10 mouse cellular contexts compared by ENCODE assay signal in genomic region chr2:104130969-104131368, GRCm38 (mm10). TPM values are rescaled to one million over a fixed set of nuclear protein-coding genes. Genes with fewer than 3 reads are reported as not detected.
DNase-seq lines count a peak whose midpoint lies in the region; ATAC-seq and TF ChIP-seq lines count a peak whose summit lies in the region.
"Had no signal": no experiment of that assay in that cellular context is flagged by ENCODE, and none has a peak within 500 bp of the region (broad histone marks: within the 10 kb centered on the region; RNA-seq: fewer than 3 reads in every experiment).

No protein-coding gene starts in this region.

- intact Hi-C loops in gastrocnemius, adult 2 months (cut with DNase I) = loop anchor here (5.0 kb wide), 1 partner anchor 191 kb away; no protein-coding TSS in a partner anchor

- peak; percentile 50 for DNase-seq in gastrocnemius, adult 2 months
- no peak for DNase-seq in gastrocnemius, adult 18-20 months (ENCODE audit: low spot score)
- DNase-seq in midbrain, embryonic 11.5 days (ENCODE audit: low spot score, missing footprints) = peak; percentile 87
- peak; percentile 53 for DNase-seq in induced T-regulatory cell, adult 2 months (ENCODE audit: low read depth)
- peak; percentile 67 to 82 for DNase-seq in spleen, postnatal 14 days (ENCODE audit: low spot score in 2 of 2)
- no peak for DNase-seq in MN1 (ENCODE audit: low spot score)
- DNase-seq in right cerebral cortex, adult 2 months (ENCODE audit: low spot score in 2 of 2) = no peak

- H3K9me3 ChIP-seq in midbrain, embryonic 11.5 days (ENCODE audit: control insufficient read depth, low read length) = no peaks in the 10 kb centered on the region
- H3K9me3 ChIP-seq in midbrain, embryonic 16.5 days (replicated peaks; ENCODE audit: control insufficient read depth, low read length, poor library complexity, severe bottlenecking) = no peaks in the 10 kb centered on the region

- WGBS in midbrain, embryonic 11.5 days = 62% methylated on average over 3 of the region's 3 CpGs
- WGBS in midbrain, embryonic 16.5 days = 69% methylated on average over 3 of the region's 3 CpGs

- no peaks in the 10 kb centered on the region for H3K27me3 ChIP-seq in midbrain, embryonic 11.5 days (ENCODE audit: control insufficient read depth, insufficient read depth, low read length)
- no peaks in the 10 kb centered on the region for H3K27me3 ChIP-seq in midbrain, embryonic 16.5 days (ENCODE audit: control insufficient read depth, insufficient read depth, low read depth, low read length)

- H3K27ac ChIP-seq in gastrocnemius, adult 2 months = peak overlapping the region; percentile 76; the same call in 1 of the 2 replicates
- H3K27ac ChIP-seq in midbrain, embryonic 11.5 days (ENCODE audit: low read depth, low read length) = no peak overlapping the region
- H3K27ac ChIP-seq in midbrain, embryonic 16.5 days (ENCODE audit: low read length) = no peak overlapping the region

- H3K36me3 ChIP-seq in midbrain, embryonic 11.5 days (ENCODE audit: control insufficient read depth, insufficient read depth, low read length) = no peaks in the 10 kb centered on the region
- no peaks in the 10 kb centered on the region for H3K36me3 ChIP-seq in midbrain, embryonic 16.5 days (ENCODE audit: control insufficient read depth, insufficient read depth, low read length)

- no peak overlapping the region for H3K4me2 ChIP-seq in midbrain, embryonic 11.5 days
- no peak overlapping the region for H3K4me2 ChIP-seq in midbrain, embryonic 16.5 days (ENCODE audit: low read length)

- no peak overlapping the region for H3K4me3 ChIP-seq in gastrocnemius, adult 2 months
- H3K4me3 ChIP-seq in midbrain, embryonic 11.5 days (ENCODE audit: low read depth, low read length) = no peak overlapping the region
- no peak overlapping the region for H3K4me3 ChIP-seq in midbrain, embryonic 16.5 days (ENCODE audit: low read depth, low read length)

- TF ChIP-seq CTCF in gastrocnemius, adult 2 months (IDR thresholded peaks at IDR 0.05) = peak; percentile 78

- ATAC-seq in midbrain, embryonic 11.5 days (ENCODE audit: low FRiP score) = no peak
- no peak for ATAC-seq in midbrain, embryonic 16.5 days

- H3K4me1 ChIP-seq in midbrain, embryonic 11.5 days (ENCODE audit: control insufficient read depth, insufficient read depth, low read length) = no peaks in the 10 kb centered on the region
- H3K4me1 ChIP-seq in midbrain, embryonic 16.5 days (ENCODE audit: control insufficient read depth, insufficient read depth, low read length) = no peaks in the 10 kb centered on the region

- no peak overlapping the region for H3K9ac ChIP-seq in midbrain, embryonic 11.5 days (ENCODE audit: low read length)
- H3K9ac ChIP-seq in midbrain, embryonic 16.5 days (ENCODE audit: low read depth, low read length) = no peak overlapping the region

RNA-seq across cellular contexts. Expression of gene A930018P22Rik, which starts 8.4 kb away (rescaled TPM):
- under 1 TPM; 0.39 to 0.61 TPM for total RNA-seq in gastrocnemius, adult 2 months (2021)
- total RNA-seq in gastrocnemius, adult 18-20 months (2021) = under 1 TPM; 0.48 to 0.66 TPM
- polyA plus RNA-seq in midbrain, embryonic 11.5 days (2014; fragmentation: Nextera tagmentation; extraction: Ambion mirVana) = 0.16 and 0.34 TPM in 2 replicates
- polyA plus RNA-seq in midbrain, embryonic 16.5 days (2015; fragmentation: Nextera tagmentation; extraction: Ambion mirVana) = not detected in 2 replicates
- total RNA-seq: ES-E14 had no signal
- polyA plus RNA-seq: embryonic facial prominence, embryonic 14.5 days had no signal

RNA-seq across cellular contexts. Expression of gene Cd59a, which starts 35.4 kb away (rescaled TPM):
- total RNA-seq in gastrocnemius, adult 2 months (2021) = 10 to 100 TPM; 14.3 to 18.4 TPM
- total RNA-seq in gastrocnemius, adult 18-20 months (2021) = 10 to 100 TPM; 15.0 to 16.7 TPM
- 29.2 and 31.2 TPM in 2 replicates for polyA plus RNA-seq in midbrain, embryonic 11.5 days (2014; fragmentation: Nextera tagmentation; extraction: Ambion mirVana)
- polyA plus RNA-seq in midbrain, embryonic 16.5 days (2015; fragmentation: Nextera tagmentation; extraction: Ambion mirVana) = 11.2 and 11.3 TPM in 2 replicates

Comparison
In these comparisons a context has a peak if more than half of its experiments do, and no peak if none do; other contexts are left out.
1. DNase-seq: peak in gastrocnemius, adult 2 months (single experiment), midbrain, embryonic 11.5 days (single experiment), induced T-regulatory cell, adult 2 months (single experiment) and spleen, postnatal 14 days (2 of 2); none in gastrocnemius, adult 18-20 months (single experiment), MN1 (single experiment) and right cerebral cortex, adult 2 months (0 of 2).